Comparison of ENCODE assay signal across 10 mouse cellular contexts in the genomic region with DNA sequence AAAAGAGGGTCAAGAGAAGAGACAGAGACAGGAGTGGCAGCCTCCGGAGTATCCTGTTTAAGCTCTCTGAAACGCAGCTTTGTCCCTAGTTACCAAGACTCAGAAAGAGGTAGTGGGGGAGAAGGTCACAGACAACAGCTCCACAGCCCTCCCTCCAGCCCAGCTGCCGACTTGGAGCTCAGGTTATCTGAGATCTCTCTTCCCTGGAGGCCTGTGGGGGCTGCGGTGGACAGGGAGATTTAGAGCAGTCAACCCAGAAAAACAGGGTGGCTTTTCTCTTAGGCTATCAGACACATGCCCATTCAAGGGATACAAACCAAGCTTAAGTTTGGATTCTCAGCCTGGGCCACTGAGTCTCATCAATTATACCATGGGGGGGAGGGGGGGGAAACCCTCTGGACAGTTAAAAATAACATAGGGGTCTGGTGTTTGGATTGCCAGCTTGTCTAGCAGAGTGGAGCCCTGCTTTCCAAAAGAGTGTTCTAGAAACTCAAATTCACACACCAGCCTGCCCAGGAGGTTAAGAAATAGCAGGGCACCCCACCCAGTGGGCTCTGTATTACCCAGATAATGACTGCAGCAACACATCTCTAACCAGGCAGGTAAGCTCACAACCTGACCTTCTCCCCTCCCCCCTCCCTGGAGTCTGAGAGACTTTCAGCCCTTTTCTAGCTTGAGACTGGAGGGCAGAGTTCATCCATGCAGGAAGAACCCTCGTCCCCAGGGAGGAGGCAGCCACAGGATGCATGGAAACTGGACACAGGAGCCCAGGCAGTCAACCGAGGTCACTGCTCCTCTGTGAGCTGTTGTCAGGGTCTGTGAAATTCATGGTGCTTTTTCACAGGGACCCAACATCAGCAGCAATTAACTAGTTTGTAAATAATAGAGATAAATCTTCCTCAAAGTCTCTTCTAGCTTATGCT. TPM values are rescaled to one million over a fixed set of nuclear protein-coding genes. Genes with fewer than 3 reads are reported as not detected.
A peak's percentile ranks its signal among the peaks of the same experiment; 100 is the strongest.
DNase-seq lines count a peak whose midpoint lies in the region; ATAC-seq and TF ChIP-seq lines count a peak whose summit lies in the region.
"Had no signal": no experiment of that assay in that cellular context is flagged by ENCODE, and none has a peak within 500 bp of the region (broad histone marks: within the 10 kb centered on the region; RNA-seq: fewer than 3 reads in every experiment).

No protein-coding gene starts in this region.

- TF ChIP-seq EP300 in stomach, postnatal 0 days (optimal IDR thresholded peaks at IDR 0.05), result no peak

- H3K9me3 ChIP-seq in neural tube, embryonic 15.5 days (replicated peaks), result no peaks in the 10 kb centered on the region
- no peaks in the 10 kb centered on the region for H3K9me3 ChIP-seq in stomach, postnatal 0 days (ENCODE audit: control insufficient read depth, low read length)
- H3K9me3 ChIP-seq: limb, embryonic 12.5 days had no signal

- H3K36me3 ChIP-seq in neural tube, embryonic 15.5 days, result no peaks in the 10 kb centered on the region
- H3K36me3 ChIP-seq in stomach, postnatal 0 days (ENCODE audit: control insufficient read depth, insufficient read depth, low read length), result no peaks in the 10 kb centered on the region
- H3K36me3 ChIP-seq: limb, embryonic 12.5 days had no signal

- TF ChIP-seq CTCF in stomach, postnatal 0 days (IDR thresholded peaks at IDR 0.05; ENCODE audit: low read depth), result no peak

- no peaks in the 10 kb centered on the region for H3K27me3 ChIP-seq in neural tube, embryonic 15.5 days (replicated peaks)
- no peaks in the 10 kb centered on the region for H3K27me3 ChIP-seq in stomach, postnatal 0 days (ENCODE audit: control insufficient read depth, insufficient read depth, low read length)

- no peak overlapping the region for H3K4me3 ChIP-seq in neural tube, embryonic 15.5 days (replicated peaks)
- no peak overlapping the region for H3K4me3 ChIP-seq in stomach, postnatal 0 days (ENCODE audit: low read depth, low read length)
- H3K4me3 ChIP-seq: limb, embryonic 12.5 days had no signal

- WGBS in neural tube, embryonic 15.5 days, result 37% methylated on average over 6 of the region's 6 CpGs
- 27% methylated on average over 6 of the region's 6 CpGs for WGBS in stomach, postnatal 0 days

- no peak overlapping the region for H3K4me2 ChIP-seq in neural tube, embryonic 15.5 days
- no peak overlapping the region for H3K4me2 ChIP-seq in stomach, postnatal 0 days (replicated peaks; ENCODE audit: low read depth)
- H3K4me2 ChIP-seq: limb, embryonic 12.5 days had no signal

- H3K4me1 ChIP-seq in neural tube, embryonic 15.5 days, result peaks cover 14% of the 10 kb centered on the region; the same call in 1 of the 2 replicates
- H3K4me1 ChIP-seq in stomach, postnatal 0 days (replicated peaks; ENCODE audit: control insufficient read depth, insufficient read depth), result no peaks in the 10 kb centered on the region

- no peak overlapping the region for H3K27ac ChIP-seq in neural tube, embryonic 15.5 days (replicated peaks)
- H3K27ac ChIP-seq in stomach, postnatal 0 days (replicated peaks), result no peak overlapping the region
- H3K27ac ChIP-seq: limb, embryonic 12.5 days had no signal

- ATAC-seq in neural tube, embryonic 15.5 days (ENCODE audit: low FRiP score), result no peak
- ATAC-seq in stomach, postnatal 0 days (ENCODE audit: low FRiP score, low TSS enrichment), result 0 out of 2 replicates have a peak, but pooled peaks have one; percentile 15
- no peak for ATAC-seq in frontal cortex, adult (ENCODE audit: low TSS enrichment)

- peak; percentile 44 for DNase-seq in neural tube, embryonic 10.5 days (ENCODE audit: extremely low spot score, low spot score)
- peak; percentile 28 to 34 for DNase-seq in heart, postnatal 14 days
- DNase-seq in kidney, postnatal 36 days, result peak; percentile 70 to 80
- DNase-seq in stomach, postnatal 0 days (ENCODE audit: low spot score), result no peak
- no peak for DNase-seq in cerebellum, adult 11 months
- no peak for DNase-seq in layer of hippocampus, adult 9-10 months (ENCODE audit: low spot score)
- DNase-seq: thymus, postnatal 36 days had no signal

- intact Hi-C loops in heart, postnatal 14 days (cut with DNase I), result no loop called here

- no peak overlapping the region for H3K9ac ChIP-seq in neural tube, embryonic 15.5 days (replicated peaks)
- no peak overlapping the region for H3K9ac ChIP-seq in stomach, postnatal 0 days (ENCODE audit: low read length)
- H3K9ac ChIP-seq: limb, embryonic 12.5 days had no signal

RNA-seq across cellular contexts. Expression of a gene that starts 20.7 kb away (rescaled TPM):
- 14.0 and 15.5 TPM in 2 replicates for polyA plus RNA-seq in neural tube, embryonic 15.5 days (2015; fragmentation: Nextera tagmentation; extraction: Ambion mirVana)
- 10 to 100 TPM; 20.7 to 26.0 TPM for total RNA-seq in heart, postnatal 14 days (2021)
- polyA plus RNA-seq in stomach, postnatal 0 days (2015; fragmentation: Nextera tagmentation; extraction: Ambion mirVana), result 2.6 and 3.0 TPM in 2 replicates

RNA-seq across cellular contexts. Expression of a gene that starts 53.5 kb away (rescaled TPM):
- 45.8 and 46.1 TPM in 2 replicates for polyA plus RNA-seq in neural tube, embryonic 15.5 days (2015; fragmentation: Nextera tagmentation; extraction: Ambion mirVana)
- total RNA-seq in heart, postnatal 14 days (2021), result 10 to 100 TPM; 15.7 to 18.3 TPM
- polyA plus RNA-seq in stomach, postnatal 0 days (2015; fragmentation: Nextera tagmentation; extraction: Ambion mirVana), result 19.7 and 21.6 TPM in 2 replicates

Comparison
In these comparisons a context has a peak if more than half of its experiments do, and no peak if none do; other contexts are left out.
1. DNase-seq: peak in neural tube, embryonic 10.5 days (single experiment), heart, postnatal 14 days (2 of 2) and kidney, postnatal 36 days (2 of 2); none in stomach, postnatal 0 days (single experiment), cerebellum, adult 11 months (single experiment) and layer of hippocampus, adult 9-10 months (single experiment).